Mouse (Mus musculus): ENCODE results near the gene Bpnt1.

GRCm38 (mm10) chr1:185291336-185291735 is 40.6 kb upstream of the Bpnt1 start:
- no peak for TF ChIP-seq MAFK (IDR thresholded peaks at IDR 0.05; ENCODE audit: borderline replicate concordance, low read depth, low read length)
- no peak for TF ChIP-seq SMC3 (IDR thresholded peaks at IDR 0.05; ENCODE audit: low read depth, low read length)
- no peak for TF ChIP-seq USF2 (IDR thresholded peaks at IDR 0.05; ENCODE audit: borderline replicate concordance in 1 of 2, insufficient read depth in 1 of 2, low read depth in 1 of 2, low read length in 2 of 2)
- no peak for TF ChIP-seq UBTF (IDR thresholded peaks at IDR 0.05; ENCODE audit: borderline replicate concordance, insufficient read depth, low read depth, low read length)
- TF ChIP-seq GATA1 (IDR thresholded peaks at IDR 0.05; ENCODE audit: low read depth, low read length), result no peak
- no peak for TF ChIP-seq POLR2A (IDR thresholded peaks at IDR 0.05; ENCODE audit: control insufficient read depth in 1 of 2, insufficient read depth in 1 of 2, low read depth in 1 of 2, low read length in 2 of 2, poor library complexity in 1 of 2)
- TF ChIP-seq ELF1 (IDR thresholded peaks at IDR 0.05; ENCODE audit: low read depth, low read length), result no peak
- TF ChIP-seq CTCF (IDR thresholded peaks at IDR 0.05 in 2 of 3, conservative IDR thresholded peaks at IDR 0.05 in 1 of 3; ENCODE audit: control insufficient read depth in 1 of 3, insufficient read depth in 1 of 3, low read depth in 2 of 3, low read length in 3 of 3, poor library complexity in 1 of 3, severe bottlenecking in 1 of 3), result no peak
- TF ChIP-seq ZNF384 (IDR thresholded peaks at IDR 0.05; ENCODE audit: low read depth, low read length), result no peak
- no peak for TF ChIP-seq ZKSCAN1 (IDR thresholded peaks at IDR 0.05; ENCODE audit: low read depth, low read length)
- no peak for TF ChIP-seq TCF12 (IDR thresholded peaks at IDR 0.05; ENCODE audit: low read depth, low read length)
- no peak for TF ChIP-seq TAL1 (IDR thresholded peaks at IDR 0.05; ENCODE audit: low read length)
- no peak for TF ChIP-seq EP300 (IDR thresholded peaks at IDR 0.05; ENCODE audit: low read depth in 1 of 2, low read length in 2 of 2)
- TF ChIP-seq NELFE (IDR thresholded peaks at IDR 0.05; ENCODE audit: low read depth, low read length), result no peak
